ENCODE assay signal across 17 mouse cellular contexts in genomic region chr13:79277714-79278113, GRCm38 (mm10).
DNase-seq lines count a peak whose midpoint lies in the region; ATAC-seq lines count a peak whose summit lies in the region.
"Had no signal": no experiment of that assay in that cellular context is flagged by ENCODE, and none has a peak within 500 bp of the region (broad histone marks: within the 10 kb centered on the region; RNA-seq: fewer than 3 reads in every experiment).

No protein-coding gene starts in this region.

- H3K9ac ChIP-seq in midbrain, embryonic 13.5 days (replicated peaks): no peak overlapping the region
- H3K9ac ChIP-seq in kidney, embryonic 16.5 days (replicated peaks; ENCODE audit: low read length): no peak overlapping the region
- H3K9ac ChIP-seq: embryonic facial prominence, embryonic 15.5 days; liver, embryonic 12.5 days had no signal

- peaks cover 8% of the 10 kb centered on the region; the same call in 1 of the 2 replicates for H3K4me1 ChIP-seq in hindbrain, embryonic 10.5 days (replicated peaks)
- H3K4me1 ChIP-seq in midbrain, embryonic 13.5 days (replicated peaks): peaks cover 12% of the 10 kb centered on the region
- no peaks in the 10 kb centered on the region for H3K4me1 ChIP-seq in kidney, embryonic 16.5 days (ENCODE audit: insufficient read depth, low read length)
- H3K4me1 ChIP-seq: embryonic facial prominence, embryonic 15.5 days; liver, embryonic 12.5 days had no signal

- peak overlapping the region; percentile 34 for H3K4me2 ChIP-seq in midbrain, embryonic 13.5 days (replicated peaks)
- H3K4me2 ChIP-seq in kidney, embryonic 16.5 days (replicated peaks; ENCODE audit: low read depth, low read length): no peak overlapping the region
- H3K4me2 ChIP-seq: embryonic facial prominence, embryonic 15.5 days; heart, embryonic 11.5 days; liver, embryonic 12.5 days had no signal

- H3K27me3 ChIP-seq in hindbrain, embryonic 10.5 days (ENCODE audit: insufficient read depth, poor library complexity, severe bottlenecking): no peaks in the 10 kb centered on the region
- H3K27me3 ChIP-seq in midbrain, embryonic 13.5 days: no peaks in the 10 kb centered on the region
- H3K27me3 ChIP-seq in kidney, embryonic 16.5 days (ENCODE audit: insufficient read depth, low read length): no peaks in the 10 kb centered on the region
- H3K27me3 ChIP-seq: CH12.LX; embryonic facial prominence, embryonic 15.5 days; liver, embryonic 12.5 days had no signal

- 45% methylated on average over 6 of the region's 6 CpGs for WGBS in hindbrain, embryonic 10.5 days
- 25% methylated on average over 6 of the region's 6 CpGs for WGBS in midbrain, embryonic 13.5 days
- WGBS in kidney, embryonic 16.5 days: 56% methylated on average over 6 of the region's 6 CpGs

- peak overlapping the region; percentile 23; the same call in 1 of the 2 replicates for H3K27ac ChIP-seq in hindbrain, embryonic 10.5 days
- peak overlapping the region; percentile 61 for H3K27ac ChIP-seq in midbrain, embryonic 13.5 days
- no peak overlapping the region for H3K27ac ChIP-seq in kidney, embryonic 16.5 days (ENCODE audit: low read length)
- H3K27ac ChIP-seq: embryonic facial prominence, embryonic 15.5 days; liver, embryonic 12.5 days had no signal

- no peaks in the 10 kb centered on the region for H3K36me3 ChIP-seq in hindbrain, embryonic 10.5 days
- no peaks in the 10 kb centered on the region for H3K36me3 ChIP-seq in midbrain, embryonic 13.5 days
- H3K36me3 ChIP-seq in kidney, embryonic 16.5 days (ENCODE audit: insufficient read depth, low read length): no peaks in the 10 kb centered on the region
- H3K36me3 ChIP-seq: embryonic facial prominence, embryonic 15.5 days; liver, embryonic 12.5 days had no signal

- peak; percentile 8 for DNase-seq in right cerebral cortex, postnatal 4 days
- DNase-seq in right cerebral cortex, postnatal 25 days: no peak
- peak; percentile 10 for DNase-seq in hindbrain, embryonic 10.5 days (ENCODE audit: low spot score)
- no peak for DNase-seq in urinary bladder, postnatal 4 days (ENCODE audit: low spot score in 2 of 2)
- DNase-seq in layer of hippocampus, adult 8-10 months (ENCODE audit: low spot score in 2 of 2): no peak
- DNase-seq: adrenal gland, postnatal 14 days; cerebellum, adult 11 months; kidney, postnatal 10 days; layer of hippocampus, postnatal 36 days; lung, postnatal 14 days; thymus, postnatal 14 days had no signal

- H3K9me3 ChIP-seq in hindbrain, embryonic 10.5 days: no peaks in the 10 kb centered on the region
- no peaks in the 10 kb centered on the region for H3K9me3 ChIP-seq in midbrain, embryonic 13.5 days
- no peaks in the 10 kb centered on the region for H3K9me3 ChIP-seq in kidney, embryonic 16.5 days (ENCODE audit: low read length)
- H3K9me3 ChIP-seq: embryonic facial prominence, embryonic 15.5 days; liver, embryonic 12.5 days had no signal

- H3K4me3 ChIP-seq in hindbrain, embryonic 10.5 days: no peak overlapping the region
- 0 out of 2 replicates have a peak overlapping the region, but pooled peaks have one; percentile 1 for H3K4me3 ChIP-seq in midbrain, embryonic 13.5 days (replicated peaks)
- no peak overlapping the region for H3K4me3 ChIP-seq in kidney, embryonic 16.5 days (ENCODE audit: low read length)
- H3K4me3 ChIP-seq: embryonic facial prominence, embryonic 15.5 days; liver, embryonic 12.5 days had no signal

- peak; percentile 94 for ATAC-seq in midbrain, embryonic 13.5 days
- ATAC-seq in kidney, embryonic 16.5 days (ENCODE audit: low FRiP score, low TSS enrichment): no peak
- ATAC-seq: liver, embryonic 12.5 days had no signal

Comparison
In these comparisons a context has a peak if more than half of its experiments do, and no peak if none do; other contexts are left out.
1. DNase-seq: peak in right cerebral cortex, postnatal 4 days (single experiment) and hindbrain, embryonic 10.5 days (single experiment); none in right cerebral cortex, postnatal 25 days (single experiment), urinary bladder, postnatal 4 days (0 of 2) and layer of hippocampus, adult 8-10 months (0 of 2).